Mouse (Mus musculus) Muller cell, postnatal 12 days (primary cell): ENCODE data around the gene Mettl5.
A peak's percentile ranks its signal among the peaks of the same experiment; 100 is the strongest.
"Not testable (repeated sequence)": the region's sequence is repeated elsewhere in the genome, so short reads cannot be mapped to it uniquely, and the experiment has no call there.

Experiments
- DNase-seq: peaks from one replicate; pipeline ENCODE4 v3.0.0-alpha.2; 2015; ENCODE audit errors: inconsistent ontology term

The Mettl5 gene

GRCm38 (mm10) chr2:69885451-69886305, at the start of gene Mettl5:
Mettl5 (minus strand) TSS chr2:69885615.
- DNase-seq: peak; percentile 88

GRCm38 (mm10) chr2:69924943-69925342, 39.5 kb upstream of the Mettl5 start:
- DNase-seq: no peak

GRCm38 (mm10) chr2:69917301-69917700, 31.9 kb upstream of the Mettl5 start:
- no peak for DNase-seq

GRCm38 (mm10) chr2:69912801-69913200, 27.4 kb upstream of the Mettl5 start:
- no peak for DNase-seq

- DNase-seq: not testable (repeated sequence)
Observed at GRCm38 (mm10) chr2:69907394-69907793, 22.0 kb upstream of the Mettl5 start.

- DNase-seq: no peak
Observed at GRCm38 (mm10) chr2:69903541-69903940, 18.1 kb upstream of the Mettl5 start.

GRCm38 (mm10) chr2:69897618-69898575, 12.5 kb upstream of the Mettl5 start:
- peak; percentile 76 for DNase-seq

- peak; percentile 97 for DNase-seq
Observed at GRCm38 (mm10) chr2:69897039-69897617, 11.7 kb upstream of the Mettl5 start, which contains the start of gene Ubr3. Ubr3 (plus strand) TSS chr2:69897246.

GRCm38 (mm10) chr2:69896224-69896581, 10.8 kb upstream of the Mettl5 start:
- no peak for DNase-seq

GRCm38 (mm10) chr2:69895502-69896223, 10.2 kb upstream of the Mettl5 start:
- DNase-seq: no peak

- DNase-seq: no peak
Observed at GRCm38 (mm10) chr2:69893891-69894290, 8.5 kb upstream of the Mettl5 start.

- no peak for DNase-seq
Observed at GRCm38 (mm10) chr2:69893145-69893544, 7.7 kb upstream of the Mettl5 start.

GRCm38 (mm10) chr2:69890843-69891242, 5.4 kb upstream of the Mettl5 start:
- no peak for DNase-seq

GRCm38 (mm10) chr2:69888957-69889356, 3.5 kb upstream of the Mettl5 start:
- DNase-seq: no peak

GRCm38 (mm10) chr2:69885050-69885449, 365 bp downstream of the Mettl5 start:
- DNase-seq: peak; percentile 23

- DNase-seq: no peak
Observed at GRCm38 (mm10) chr2:69884581-69884980, 834 bp downstream of the Mettl5 start.

GRCm38 (mm10) chr2:69883990-69884391, 1.4 kb downstream of the Mettl5 start:
- no peak for DNase-seq

GRCm38 (mm10) chr2:69862117-69862657, 23.2 kb downstream of the Mettl5 start:
- peak; percentile 28 for DNase-seq

GRCm38 (mm10) chr2:69861485-69862091, 23.8 kb downstream of the Mettl5 start, which contains the start of gene Ssb:
Ssb (plus strand) TSS chr2:69861562.
- DNase-seq: peak; percentile 92

- no peak for DNase-seq
Observed at GRCm38 (mm10) chr2:69860972-69861452, 24.4 kb downstream of the Mettl5 start.
